Mouse (Mus musculus): ENCODE data around the gene Btbd8. TPM values are rescaled to one million over a fixed set of nuclear protein-coding genes. Genes with fewer than 3 reads are reported as not detected.

Gene Btbd8
- polyA plus RNA-seq, 1 experiment from 2014 or later: 4.7 TPM

DNA sequence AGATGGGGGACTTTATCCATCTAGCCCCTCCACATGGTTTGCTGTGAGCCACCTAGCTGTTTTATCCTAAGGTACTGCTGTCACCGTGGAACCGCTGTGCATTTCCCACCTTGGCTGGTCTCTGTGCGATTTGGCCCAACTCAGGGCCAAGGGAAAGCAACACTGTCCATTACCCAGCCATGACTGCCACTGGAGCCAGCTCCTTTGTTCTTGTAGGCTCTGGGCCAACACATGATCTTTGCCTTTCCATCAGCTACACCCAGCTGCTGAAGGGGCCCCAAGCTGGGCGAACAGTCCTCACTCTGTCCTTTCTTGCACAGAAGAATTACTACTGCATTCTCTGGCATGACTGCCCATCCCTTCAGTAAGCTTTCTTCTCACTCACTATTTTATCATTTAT is 80.8 kb downstream of the Btbd8 start:
- Histone ChIP-seq H3K9ac (ENCODE audit: low read length) (no peak overlapping the region), H3K27me3 (replicated peaks; ENCODE audit: control insufficient read depth, insufficient read depth, low read length) (no peaks in the 10 kb centered on the region), H3K4me2 (ENCODE audit: low read length) (no peak overlapping the region), H3K36me3 (ENCODE audit: control insufficient read depth, insufficient read depth, low read length) (no peaks in the 10 kb centered on the region), H3K4me3 (ENCODE audit: low read depth, low read length) (no peak overlapping the region), H3K27ac (ENCODE audit: low read depth) (no peak overlapping the region), H3K4me1 (replicated peaks; ENCODE audit: control insufficient read depth, insufficient read depth, low read length) (no peaks in the 10 kb centered on the region), H3K9me3 (ENCODE audit: control insufficient read depth, low read length) (no peaks in the 10 kb centered on the region)
- DNase-seq (ENCODE audit: low spot score): no peak
- ATAC-seq (replicated peaks; ENCODE audit: low FRiP score, low TSS enrichment, low read depth): no peak
- WGBS: 95% methylated on average over 4 of the region's 4 CpGs

DNA sequence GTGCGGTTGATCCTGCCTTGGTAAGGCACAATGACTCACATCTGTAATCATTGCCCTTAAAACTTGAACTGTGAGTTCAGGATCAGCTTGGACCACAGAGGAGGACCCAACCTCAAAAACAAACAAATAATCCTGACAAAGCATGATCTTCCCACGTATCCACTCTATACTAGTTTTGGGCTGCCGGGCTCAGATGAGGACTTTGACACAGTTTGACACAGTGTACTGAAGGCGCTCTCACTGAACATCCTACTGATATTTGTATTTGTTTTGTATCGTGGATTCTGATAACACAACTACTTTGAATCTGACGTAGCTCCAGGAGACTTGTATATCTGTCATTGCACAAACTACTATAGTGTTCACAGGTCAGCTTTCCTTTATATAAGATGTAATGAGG is 83.6 kb downstream of the Btbd8 start:
- no peaks in the 10 kb centered on the region for H3K36me3 ChIP-seq (ENCODE audit: control insufficient read depth, insufficient read depth, low read length)
- 86% methylated on average over 6 of the region's 6 CpGs for WGBS
- H3K9ac ChIP-seq (ENCODE audit: low read length): no peak overlapping the region
- H3K27me3 ChIP-seq (replicated peaks; ENCODE audit: control insufficient read depth, insufficient read depth, low read length): no peaks in the 10 kb centered on the region
- no peaks in the 10 kb centered on the region for H3K4me1 ChIP-seq (replicated peaks; ENCODE audit: control insufficient read depth, insufficient read depth, low read length)
- DNase-seq (ENCODE audit: low spot score) (no peak), ATAC-seq (replicated peaks; ENCODE audit: low FRiP score, low TSS enrichment, low read depth) (no peak)
- no peak overlapping the region for H3K27ac ChIP-seq (ENCODE audit: low read depth)
- no peaks in the 10 kb centered on the region for H3K9me3 ChIP-seq (ENCODE audit: control insufficient read depth, low read length)
- no peak overlapping the region for H3K4me3 ChIP-seq (ENCODE audit: low read depth, low read length)
- no peak overlapping the region for H3K4me2 ChIP-seq (ENCODE audit: low read length)

DNA sequence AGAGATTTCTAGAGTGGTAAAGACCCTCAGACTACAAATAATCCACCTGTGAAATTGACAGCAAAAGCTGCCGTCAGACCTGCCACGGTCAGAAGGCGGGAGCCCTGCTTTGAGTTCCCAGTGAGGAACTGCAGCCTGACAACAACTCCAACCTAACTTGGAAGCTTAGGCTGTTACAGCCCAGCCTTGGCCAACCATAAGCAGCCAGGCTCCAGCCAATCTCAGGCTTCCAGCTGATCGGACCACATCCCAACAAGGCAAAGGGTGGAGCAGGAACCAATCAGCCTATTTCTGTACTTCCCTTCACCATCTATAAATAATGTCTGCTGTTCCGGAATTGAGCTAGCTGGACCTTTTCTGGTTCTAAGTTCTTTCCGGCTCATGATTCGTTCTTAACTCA is 84.1 kb downstream of the Btbd8 start:
- no peaks in the 10 kb centered on the region for H3K9me3 ChIP-seq (ENCODE audit: control insufficient read depth, low read length)
- ATAC-seq (replicated peaks; ENCODE audit: low FRiP score, low TSS enrichment, low read depth) (no peak), DNase-seq (ENCODE audit: low spot score) (no peak)
- 72% methylated on average over 7 of the region's 7 CpGs for WGBS
- H3K27me3 ChIP-seq (replicated peaks; ENCODE audit: control insufficient read depth, insufficient read depth, low read length): no peaks in the 10 kb centered on the region
- no peak overlapping the region for H3K27ac ChIP-seq (ENCODE audit: low read depth)
- no peak overlapping the region for H3K9ac ChIP-seq (ENCODE audit: low read length)
- H3K4me3 ChIP-seq (ENCODE audit: low read depth, low read length): no peak overlapping the region
- H3K36me3 ChIP-seq (ENCODE audit: control insufficient read depth, insufficient read depth, low read length): no peaks in the 10 kb centered on the region
- H3K4me2 ChIP-seq (ENCODE audit: low read length): no peak overlapping the region
- no peaks in the 10 kb centered on the region for H3K4me1 ChIP-seq (replicated peaks; ENCODE audit: control insufficient read depth, insufficient read depth, low read length)

DNA sequence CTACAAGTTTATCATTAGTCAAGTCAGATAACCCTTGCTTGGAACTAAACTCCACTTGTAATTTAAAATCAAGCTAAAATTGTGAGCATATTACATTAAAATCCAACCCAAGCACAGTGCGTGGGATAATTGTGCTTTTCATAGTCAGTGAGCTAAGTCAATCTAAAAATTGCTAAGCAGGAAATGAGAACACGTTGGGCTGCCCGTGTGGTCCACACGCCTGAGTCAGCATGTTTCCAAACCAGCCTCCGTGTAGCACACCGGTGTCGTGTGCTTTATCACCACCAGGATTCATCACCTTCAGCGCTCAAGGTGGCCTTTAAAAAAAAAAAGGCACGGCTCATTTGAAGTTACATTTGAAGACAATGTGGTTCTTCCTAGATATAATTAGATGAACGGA is 86.5 kb downstream of the Btbd8 start:
- Histone ChIP-seq H3K27me3 (replicated peaks; ENCODE audit: control insufficient read depth, insufficient read depth, low read length) (no peaks in the 10 kb centered on the region), H3K36me3 (ENCODE audit: control insufficient read depth, insufficient read depth, low read length) (no peaks in the 10 kb centered on the region), H3K4me2 (ENCODE audit: low read length) (no peak overlapping the region), H3K9me3 (ENCODE audit: control insufficient read depth, low read length) (no peaks in the 10 kb centered on the region), H3K4me3 (ENCODE audit: low read depth, low read length) (no peak overlapping the region), H3K4me1 (replicated peaks; ENCODE audit: control insufficient read depth, insufficient read depth, low read length) (no peaks in the 10 kb centered on the region), H3K9ac (ENCODE audit: low read length) (no peak overlapping the region), H3K27ac (ENCODE audit: low read depth) (no peak overlapping the region)
- DNase-seq (ENCODE audit: low spot score) (no peak), ATAC-seq (replicated peaks; ENCODE audit: low FRiP score, low TSS enrichment, low read depth) (no peak)
- WGBS: 84% methylated on average over 10 of the region's 10 CpGs

DNA sequence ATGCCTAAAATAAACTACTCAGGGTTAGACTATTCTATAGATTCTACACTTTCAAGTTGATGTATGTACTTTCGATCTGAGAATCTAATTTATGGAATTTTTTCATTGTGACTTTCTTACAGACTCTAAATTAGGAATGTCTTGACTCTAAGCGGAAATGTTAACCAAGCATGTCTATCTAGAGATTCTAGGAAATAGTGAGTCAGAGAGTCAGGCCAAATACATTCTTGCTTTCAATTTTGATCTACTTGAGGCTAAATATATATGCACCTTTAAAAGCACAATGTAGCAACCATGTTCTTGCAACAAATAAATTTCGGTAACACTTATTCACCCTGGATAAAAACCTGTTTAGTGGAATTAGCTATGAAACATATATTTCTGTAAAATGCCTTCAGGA is 91.1 kb downstream of the Btbd8 start:
- Histone ChIP-seq H3K27ac (ENCODE audit: low read depth) (no peak overlapping the region), H3K9me3 (ENCODE audit: control insufficient read depth, low read length) (no peaks in the 10 kb centered on the region), H3K4me1 (replicated peaks; ENCODE audit: control insufficient read depth, insufficient read depth, low read length) (no peaks in the 10 kb centered on the region), H3K27me3 (replicated peaks; ENCODE audit: control insufficient read depth, insufficient read depth, low read length) (no peaks in the 10 kb centered on the region), H3K36me3 (ENCODE audit: control insufficient read depth, insufficient read depth, low read length) (no peaks in the 10 kb centered on the region), H3K4me2 (ENCODE audit: low read length) (no peak overlapping the region), H3K9ac (ENCODE audit: low read length) (no peak overlapping the region), H3K4me3 (ENCODE audit: low read depth, low read length) (no peak overlapping the region)
- 93% methylated on average over 3 of the region's 3 CpGs for WGBS
- DNase-seq (ENCODE audit: low spot score) (no peak), ATAC-seq (replicated peaks; ENCODE audit: low FRiP score, low TSS enrichment, low read depth) (no peak)

DNA sequence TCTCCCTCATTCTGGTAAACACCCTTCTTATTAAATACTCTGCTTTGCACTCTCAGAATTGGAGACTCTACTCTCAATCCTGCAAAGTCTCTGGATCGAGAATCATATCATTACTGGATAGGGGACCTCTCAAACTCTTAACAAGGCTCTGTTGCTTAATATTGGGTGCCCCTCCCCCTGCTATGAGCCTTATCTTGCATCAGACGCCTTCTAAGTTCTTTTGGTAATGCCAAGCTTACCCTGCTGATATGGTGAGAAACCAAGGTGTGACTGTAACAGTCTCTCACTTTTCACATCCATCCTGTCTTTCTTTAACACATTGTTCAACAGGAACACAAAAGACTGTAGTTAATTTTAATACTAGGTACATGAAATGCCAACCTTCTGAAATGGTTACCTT is 95.8 kb downstream of the Btbd8 start:
- no peak overlapping the region for H3K9ac ChIP-seq (ENCODE audit: low read length)
- ATAC-seq (replicated peaks; ENCODE audit: low FRiP score, low TSS enrichment, low read depth) (no peak), DNase-seq (ENCODE audit: low spot score) (no peak)
- WGBS: 63% methylated on average over 2 of the region's 2 CpGs
- H3K4me1 ChIP-seq (replicated peaks; ENCODE audit: control insufficient read depth, insufficient read depth, low read length): no peaks in the 10 kb centered on the region
- H3K4me2 ChIP-seq (ENCODE audit: low read length): no peak overlapping the region
- H3K36me3 ChIP-seq (ENCODE audit: control insufficient read depth, insufficient read depth, low read length): no peaks in the 10 kb centered on the region
- no peaks in the 10 kb centered on the region for H3K9me3 ChIP-seq (ENCODE audit: control insufficient read depth, low read length)
- H3K27me3 ChIP-seq (replicated peaks; ENCODE audit: control insufficient read depth, insufficient read depth, low read length): no peaks in the 10 kb centered on the region
- H3K4me3 ChIP-seq (ENCODE audit: low read depth, low read length): no peak overlapping the region
- H3K27ac ChIP-seq (ENCODE audit: low read depth): no peak overlapping the region

DNA sequence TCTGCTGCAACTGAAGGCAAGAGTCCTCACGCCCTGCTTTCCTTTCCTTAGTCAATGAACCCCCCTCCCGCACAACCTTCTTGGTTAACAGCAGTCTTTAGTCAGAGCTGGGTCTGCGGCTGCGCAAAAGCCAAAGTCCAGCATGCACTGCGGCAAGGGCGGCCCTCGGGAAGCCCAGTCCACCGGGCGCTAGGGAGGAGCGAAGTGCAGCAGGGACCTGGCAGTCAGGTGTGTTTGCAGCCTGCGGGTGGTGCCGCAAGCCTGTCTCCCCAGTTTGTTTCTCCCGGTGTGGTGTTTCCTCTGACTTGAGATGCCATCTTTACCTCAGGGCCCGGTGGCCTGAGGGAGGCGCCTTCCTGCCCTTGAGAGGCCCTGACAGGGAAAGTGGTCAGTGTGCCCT is 96.8 kb downstream of the Btbd8 start, which contains the start of gene 1700028K03Rik:
TSS of gene 1700028K03Rik (plus strand) at position 129 of the 400 bp plus-strand sequence.
- Histone ChIP-seq H3K36me3 (ENCODE audit: control insufficient read depth, insufficient read depth, low read length) (no peaks in the 10 kb centered on the region), H3K9ac (ENCODE audit: low read length) (no peak within 1 kb of the TSS), H3K4me3 (ENCODE audit: low read depth, low read length) (no peak within 1 kb of the TSS), H3K27ac (ENCODE audit: low read depth) (no peak within 1 kb of the TSS), H3K4me2 (ENCODE audit: low read length) (no peak within 1 kb of the TSS), H3K4me1 (replicated peaks; ENCODE audit: control insufficient read depth, insufficient read depth, low read length) (no peaks in the 10 kb centered on the region), H3K27me3 (replicated peaks; ENCODE audit: control insufficient read depth, insufficient read depth, low read length) (no peaks in the 10 kb centered on the region), H3K9me3 (ENCODE audit: control insufficient read depth, low read length) (no peaks in the 10 kb centered on the region)
- no peak for ATAC-seq (replicated peaks; ENCODE audit: low FRiP score, low TSS enrichment, low read depth)
- DNase-seq (ENCODE audit: low spot score): no peak
- 79% methylated on average over 15 of the region's 15 CpGs for WGBS

DNA sequence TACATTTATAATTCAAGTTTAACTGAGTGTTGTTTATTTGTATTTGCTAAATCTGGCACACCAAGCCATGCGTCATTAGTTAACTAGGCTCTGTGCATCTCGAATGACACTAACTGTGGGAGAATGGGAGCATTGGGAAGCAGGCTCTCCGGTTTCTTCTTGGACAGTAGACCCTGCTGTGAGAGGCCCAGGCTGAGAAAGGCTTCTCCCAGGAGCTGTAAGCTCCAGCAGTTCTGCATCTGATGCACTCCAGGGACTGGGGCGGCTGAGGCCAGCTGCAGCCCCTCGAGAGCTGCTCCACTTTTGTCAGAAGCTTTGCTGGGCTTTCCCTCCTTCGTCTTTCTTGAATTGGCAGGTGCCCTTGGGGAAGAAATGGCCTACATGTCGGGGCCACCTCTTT is 103.9 kb downstream of the Btbd8 start:
- ATAC-seq (replicated peaks; ENCODE audit: low FRiP score, low TSS enrichment, low read depth) (no peak), DNase-seq (ENCODE audit: low spot score) (no peak)
- Histone ChIP-seq H3K27me3 (replicated peaks; ENCODE audit: control insufficient read depth, insufficient read depth, low read length) (no peaks in the 10 kb centered on the region), H3K27ac (ENCODE audit: low read depth) (no peak overlapping the region), H3K4me3 (ENCODE audit: low read depth, low read length) (no peak overlapping the region), H3K36me3 (ENCODE audit: control insufficient read depth, insufficient read depth, low read length) (no peaks in the 10 kb centered on the region), H3K4me2 (ENCODE audit: low read length) (no peak overlapping the region), H3K4me1 (replicated peaks; ENCODE audit: control insufficient read depth, insufficient read depth, low read length) (no peaks in the 10 kb centered on the region), H3K9me3 (ENCODE audit: control insufficient read depth, low read length) (no peaks in the 10 kb centered on the region), H3K9ac (ENCODE audit: low read length) (no peak overlapping the region)
- 42% methylated on average over 7 of the region's 7 CpGs for WGBS

DNA sequence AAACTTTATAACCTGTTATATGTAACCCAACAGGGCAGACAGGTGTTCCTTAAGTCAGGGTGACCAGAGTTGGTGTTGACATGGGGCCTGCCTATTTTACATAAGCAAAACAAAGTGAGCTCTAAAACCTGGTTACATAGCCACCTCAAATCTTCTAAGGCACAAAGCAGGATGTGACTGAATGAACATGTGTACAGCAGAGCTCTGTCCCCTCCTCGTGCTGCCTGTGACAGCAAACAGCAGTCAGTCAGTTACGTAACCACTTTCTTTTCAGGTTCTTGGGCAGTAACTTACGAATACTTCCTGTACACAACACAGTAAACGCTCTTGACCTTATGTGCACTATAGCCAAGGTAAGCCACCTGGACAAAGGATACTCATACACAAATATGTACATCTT is 108.1 kb downstream of the Btbd8 start:
- DNase-seq (ENCODE audit: low spot score) (no peak), ATAC-seq (replicated peaks; ENCODE audit: low FRiP score, low TSS enrichment, low read depth) (no peak)
- Histone ChIP-seq H3K9ac (ENCODE audit: low read length) (no peak overlapping the region), H3K27me3 (replicated peaks; ENCODE audit: control insufficient read depth, insufficient read depth, low read length) (no peaks in the 10 kb centered on the region), H3K36me3 (ENCODE audit: control insufficient read depth, insufficient read depth, low read length) (peaks cover 10% of the 10 kb centered on the region), H3K4me3 (ENCODE audit: low read depth, low read length) (no peak overlapping the region), H3K4me2 (ENCODE audit: low read length) (no peak overlapping the region), H3K4me1 (replicated peaks; ENCODE audit: control insufficient read depth, insufficient read depth, low read length) (no peaks in the 10 kb centered on the region), H3K27ac (ENCODE audit: low read depth) (no peak overlapping the region), H3K9me3 (ENCODE audit: control insufficient read depth, low read length) (no peaks in the 10 kb centered on the region)
- WGBS: 74% methylated on average over 4 of the region's 4 CpGs
